Mouse (Mus musculus): ENCODE measurements around the gene Cdca4.
A peak's percentile ranks its signal among the peaks of the same experiment; 100 is the strongest.
"Not testable (repeated sequence)": the region's sequence is repeated elsewhere in the genome, so short reads cannot be mapped to it uniquely, and the experiment has no call there.

The Cdca4 gene

GRCm38 (mm10) chr12:112822676-112823075, 6.5 kb downstream of the Cdca4 start:
- no peak for DNase-seq (ENCODE audit: low read depth, low spot score)

GRCm38 (mm10) chr12:112821974-112822373, 7.2 kb downstream of the Cdca4 start:
- DNase-seq (ENCODE audit: low read depth, low spot score): no peak

- DNase-seq (ENCODE audit: low read depth, low spot score): no peak
Measured at GRCm38 (mm10) chr12:112821216-112821615, 8.0 kb downstream of the Cdca4 start.

DNA sequence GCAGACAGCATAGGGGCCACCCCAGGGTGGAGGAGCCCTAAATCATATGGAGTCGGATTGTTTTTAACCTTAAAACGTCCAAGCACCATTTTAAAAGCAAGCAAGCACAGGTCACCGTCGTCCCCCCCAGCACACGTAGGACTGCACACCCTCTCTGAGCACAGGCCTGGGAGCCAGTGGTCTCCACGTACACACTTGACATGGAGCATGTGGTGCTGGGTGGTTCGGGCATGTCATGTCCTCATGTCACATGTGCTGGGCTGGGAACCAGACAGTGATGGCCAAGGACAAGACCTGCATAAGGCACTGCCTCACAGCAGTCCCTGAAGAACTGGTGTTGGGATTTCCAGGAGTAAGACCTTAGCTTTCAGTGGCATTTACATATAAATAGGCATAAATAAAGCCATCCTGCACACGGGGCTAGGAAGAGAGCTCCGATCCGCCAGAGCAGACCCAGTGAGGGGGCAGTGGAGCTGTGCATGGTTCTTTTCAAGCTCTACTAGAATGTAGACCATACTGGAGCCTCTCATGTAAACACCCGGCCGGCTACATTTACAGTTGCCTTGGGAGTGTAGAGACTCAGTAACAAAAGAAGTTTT, 8.7 kb downstream of the Cdca4 start:
- DNase-seq (ENCODE audit: low read depth, low spot score): no peak

- no peak for DNase-seq (ENCODE audit: low read depth, low spot score)
Measured at GRCm38 (mm10) chr12:112819057-112819662, 10.1 kb downstream of the Cdca4 start.

- not testable (repeated sequence) for DNase-seq (ENCODE audit: low read depth, low spot score)
Measured at GRCm38 (mm10) chr12:112816866-112817265, 12.4 kb downstream of the Cdca4 start.

DNA sequence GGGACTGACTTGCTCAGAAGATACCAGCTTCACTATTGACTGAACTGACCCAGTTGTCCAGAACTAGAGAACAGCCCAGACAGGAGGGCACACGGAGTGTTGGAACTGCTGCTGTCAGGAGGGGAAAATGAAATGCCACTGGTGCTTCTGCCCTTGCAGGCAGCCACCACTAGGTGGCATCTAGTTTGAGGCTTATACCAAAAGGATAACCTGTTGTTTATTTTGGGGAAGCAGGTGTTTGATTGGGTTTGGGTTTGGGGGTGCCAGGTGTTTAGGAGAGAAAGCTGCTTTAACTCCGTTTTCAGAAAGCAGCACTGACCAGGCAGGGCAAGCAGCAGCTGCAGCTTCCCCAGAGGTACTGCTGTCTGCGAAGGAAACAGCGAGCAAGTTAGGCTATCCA, 12.9 kb downstream of the Cdca4 start:
- no peak for DNase-seq (ENCODE audit: low read depth, low spot score)

- DNase-seq (ENCODE audit: low read depth, low spot score): no peak
Measured at GRCm38 (mm10) chr12:112814682-112815470, 14.3 kb downstream of the Cdca4 start.

GRCm38 (mm10) chr12:112813370-112813769, 15.9 kb downstream of the Cdca4 start:
- no peak for DNase-seq (ENCODE audit: low read depth, low spot score)

GRCm38 (mm10) chr12:112810092-112810885, 18.9 kb downstream of the Cdca4 start:
- DNase-seq (ENCODE audit: low read depth, low spot score): no peak

- no peak for DNase-seq (ENCODE audit: low read depth, low spot score)
Measured at GRCm38 (mm10) chr12:112809641-112810040, 19.6 kb downstream of the Cdca4 start.

DNA sequence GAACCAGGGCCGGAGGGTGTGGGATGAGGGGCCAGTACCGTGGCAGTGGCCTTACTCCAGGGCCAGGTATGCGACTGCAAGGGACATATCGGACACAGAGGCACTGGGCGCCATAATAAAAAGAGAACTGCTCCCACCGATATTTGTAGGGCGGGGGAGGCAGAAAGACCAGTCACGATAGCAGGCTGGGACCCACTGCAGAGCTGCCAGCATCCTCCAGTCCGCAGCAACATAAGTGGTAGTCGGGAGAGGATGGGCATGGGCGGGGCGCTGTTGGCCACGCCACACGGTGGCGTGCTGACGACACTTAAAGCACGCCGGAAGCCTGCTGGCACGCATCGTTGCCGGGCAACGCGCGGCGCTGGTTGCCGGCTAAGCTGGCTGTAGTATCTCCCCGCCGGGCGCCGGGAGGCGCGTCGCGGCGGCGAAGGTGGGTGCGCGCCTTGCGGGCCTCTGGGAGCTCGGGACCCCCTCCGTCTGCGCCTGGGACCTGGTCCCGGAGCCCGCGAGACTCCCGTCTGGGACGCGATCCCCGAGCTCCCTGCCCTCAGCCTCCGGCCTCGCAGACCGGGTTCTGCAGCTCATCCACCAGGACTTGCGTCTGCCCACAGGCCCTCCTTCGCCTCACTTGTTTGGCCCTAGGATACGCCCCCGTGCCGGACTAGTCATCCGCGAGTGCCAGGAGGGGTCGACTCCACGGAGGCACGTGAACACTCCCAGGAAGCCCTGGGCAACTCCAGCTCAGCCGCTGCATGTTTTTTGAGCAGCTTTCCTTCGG, 20.4 kb downstream of the Cdca4 start, which contains the start of gene Clba1:
TSS of gene Clba1 (plus strand) at position 351 of the 778 bp plus-strand sequence.
- peak; percentile 93 for DNase-seq (ENCODE audit: low read depth, low spot score)

- no peak for DNase-seq (ENCODE audit: low read depth, low spot score)
Measured at GRCm38 (mm10) chr12:112808212-112808586, 21.0 kb downstream of the Cdca4 start.

DNA sequence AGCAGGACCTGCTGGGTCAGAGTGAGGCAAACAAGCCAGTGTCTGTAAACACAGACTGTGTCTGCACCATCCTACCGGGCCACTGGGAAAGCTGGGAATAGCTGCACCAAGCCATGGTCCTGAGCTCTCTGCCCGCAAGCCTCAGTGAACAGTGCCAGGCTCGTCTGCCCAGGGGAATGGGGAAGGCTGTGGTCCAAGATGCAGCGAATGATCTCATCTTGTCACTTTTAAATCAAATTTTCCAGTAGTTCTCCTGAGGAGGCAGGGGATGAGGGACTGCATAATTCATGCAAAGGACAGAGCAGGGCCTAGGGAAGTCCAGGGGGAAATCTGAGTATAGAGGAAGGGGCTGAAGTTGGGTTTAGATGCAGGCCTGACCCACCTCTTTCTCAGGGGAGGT, 21.4 kb downstream of the Cdca4 start:
- no peak for DNase-seq (ENCODE audit: low read depth, low spot score)

DNA sequence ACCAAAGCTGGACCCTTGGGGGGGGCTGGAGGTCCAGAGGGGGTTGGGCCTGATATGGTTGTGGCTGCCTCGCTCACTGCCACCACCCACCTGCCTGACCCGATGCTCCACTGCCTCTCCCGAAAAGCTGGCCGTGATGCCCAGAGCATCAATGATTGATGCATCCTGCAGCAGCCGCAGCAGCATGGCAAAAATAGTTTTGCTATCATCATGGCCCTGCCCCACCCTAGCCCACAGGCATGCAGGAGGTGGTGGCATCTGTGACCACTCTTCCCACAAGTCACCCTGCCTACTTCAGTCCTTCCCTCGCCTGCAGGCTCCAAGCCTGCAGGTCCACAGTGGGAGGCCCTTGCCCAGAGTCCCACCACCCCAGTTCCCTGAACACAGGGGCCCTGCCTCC, 23.2 kb downstream of the Cdca4 start:
- no peak for DNase-seq (ENCODE audit: low read depth, low spot score)

DNA sequence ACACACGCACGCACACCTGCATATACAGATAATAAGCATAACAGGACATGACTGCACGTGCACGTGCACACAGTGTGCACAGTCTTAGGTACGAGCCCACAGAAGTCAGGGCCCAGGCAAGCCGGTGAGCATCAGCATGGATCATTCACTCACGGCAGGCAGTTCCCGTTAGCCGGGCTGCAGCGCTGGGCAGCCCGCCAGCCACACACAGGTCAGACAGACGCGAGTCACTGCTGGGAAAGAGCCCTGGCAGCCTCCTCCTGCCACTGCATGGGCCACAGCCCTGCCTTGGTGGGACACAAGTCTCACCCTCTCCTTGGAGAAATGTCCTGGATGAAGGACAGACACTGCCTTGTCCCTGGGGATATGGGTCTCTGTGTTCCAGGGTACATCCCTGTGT, 25.2 kb downstream of the Cdca4 start:
- no peak for DNase-seq (ENCODE audit: low read depth, low spot score)

- no peak for DNase-seq (ENCODE audit: low read depth, low spot score)
Measured at GRCm38 (mm10) chr12:112802917-112803316, 26.3 kb downstream of the Cdca4 start.

GRCm38 (mm10) chr12:112801864-112802846, 27.1 kb downstream of the Cdca4 start, which contains the start of gene Ahnak2:
Ahnak2 (minus strand) TSS chr12:112802657.
- DNase-seq (ENCODE audit: low read depth, low spot score): no peak

- DNase-seq (ENCODE audit: low read depth, low spot score): no peak
Measured at GRCm38 (mm10) chr12:112800476-112800875, 28.7 kb downstream of the Cdca4 start.
